Mouse (Mus musculus): ENCODE results near the gene Tpmt. TPM values are rescaled to one million over a fixed set of nuclear protein-coding genes. Genes with fewer than 3 reads are reported as not detected.

Gene Tpmt
- total and polyA plus RNA-seq, 3 experiments, result 1.6 to 3.6 (median 3.1) TPM

DNA sequence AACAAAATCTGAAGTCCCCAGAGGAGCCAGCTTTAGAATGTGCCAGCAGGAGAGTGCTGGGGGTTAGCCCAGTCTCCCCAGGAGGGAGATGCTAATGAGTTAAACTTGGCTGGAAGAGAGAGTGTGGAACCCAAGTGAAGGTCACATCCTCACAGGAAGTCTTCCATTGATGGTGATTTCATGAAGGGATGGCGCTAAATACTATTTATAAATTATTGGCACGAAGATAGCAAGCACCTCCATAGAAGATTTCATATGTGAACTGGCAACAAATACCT, 51.3 kb downstream of the Tpmt start:
- no peak overlapping the region for H3K4me3 ChIP-seq (replicated peaks in 1 of 3; ENCODE audit: low read depth in 2 of 3, low read length in 2 of 3, poor library complexity in 1 of 3)
- dilution Hi-C loops (cut with MboI; ENCODE audit: extremely low pct_ligation_motif_present, extremely low pct_unique_long_range_greater_than_20kb, low sequenced_read_pairs), result no loop called here
- in situ Hi-C loops (cut with MboI; ENCODE audit: low pct_ligation_motif_present, low pct_unique_long_range_greater_than_20kb, low sequenced_read_pairs), result no loop called here
- H3K36me3 ChIP-seq (replicated peaks in 1 of 2; ENCODE audit: control insufficient read depth in 1 of 2, insufficient read depth in 1 of 2, low read length in 1 of 2), result no peaks in the 10 kb centered on the region
- no peak for DNase-seq (ENCODE audit: extremely low read depth)
- H3K79me2 ChIP-seq (replicated peaks; ENCODE audit: control insufficient read depth, extremely low read depth, insufficient read depth, poor library complexity, severe bottlenecking), result no peaks in the 10 kb centered on the region
- H3K27me3 ChIP-seq (replicated peaks), result no peaks in the 10 kb centered on the region
- no peak overlapping the region for H3K27ac ChIP-seq (ENCODE audit: insufficient read depth, low read depth)
- no peaks in the 10 kb centered on the region for H3K9me3 ChIP-seq (replicated peaks; ENCODE audit: low read length)
- H3K4me1 ChIP-seq (ENCODE audit: control insufficient read depth in 1 of 2, insufficient read depth in 2 of 2), result peaks cover 0 to 9% of the 10 kb centered on the region in 2 experiments; a peak in 3 of 4 replicates
- no peak overlapping the region for H3K4me2 ChIP-seq (ENCODE audit: insufficient read depth, low read depth, poor library complexity, severe bottlenecking)
- H3K9ac ChIP-seq (ENCODE audit: insufficient read depth, low read depth), result no peak overlapping the region
- TF ChIP-seq UBTF (IDR thresholded peaks at IDR 0.05; ENCODE audit: low read depth, low read length) (no peak), RCOR1 (conservative IDR thresholded peaks at IDR 0.05; ENCODE audit: low read depth, low read length) (no peak), MAZ (IDR thresholded peaks at IDR 0.05; ENCODE audit: low read depth, low read length) (no peak), USF1 (IDR thresholded peaks at IDR 0.05; ENCODE audit: low read depth, low read length) (no peak), SMC3 (IDR thresholded peaks at IDR 0.05; ENCODE audit: low read depth, low read length) (no peak), ELF1 (IDR thresholded peaks at IDR 0.05; ENCODE audit: low read depth, low read length) (no peak), SIN3A (IDR thresholded peaks at IDR 0.05; ENCODE audit: low read length) (no peak), MAX (IDR thresholded peaks at IDR 0.05; ENCODE audit: low read length) (no peak), JUN (IDR thresholded peaks at IDR 0.05; ENCODE audit: insufficient read depth, low read depth, low read length) (no peak), ZMIZ1 (IDR thresholded peaks at IDR 0.05; ENCODE audit: low read depth, low read length) (no peak), ETS1 (conservative IDR thresholded peaks at IDR 0.05; ENCODE audit: low read depth, low read length) (no peak), ZNF384 (IDR thresholded peaks at IDR 0.05; ENCODE audit: low read depth, low read length) (no peak), NELFE (IDR thresholded peaks at IDR 0.05; ENCODE audit: low read depth, low read length) (no peak), CHD1 (IDR thresholded peaks at IDR 0.05; ENCODE audit: low read depth, low read length) (no peak)

DNA sequence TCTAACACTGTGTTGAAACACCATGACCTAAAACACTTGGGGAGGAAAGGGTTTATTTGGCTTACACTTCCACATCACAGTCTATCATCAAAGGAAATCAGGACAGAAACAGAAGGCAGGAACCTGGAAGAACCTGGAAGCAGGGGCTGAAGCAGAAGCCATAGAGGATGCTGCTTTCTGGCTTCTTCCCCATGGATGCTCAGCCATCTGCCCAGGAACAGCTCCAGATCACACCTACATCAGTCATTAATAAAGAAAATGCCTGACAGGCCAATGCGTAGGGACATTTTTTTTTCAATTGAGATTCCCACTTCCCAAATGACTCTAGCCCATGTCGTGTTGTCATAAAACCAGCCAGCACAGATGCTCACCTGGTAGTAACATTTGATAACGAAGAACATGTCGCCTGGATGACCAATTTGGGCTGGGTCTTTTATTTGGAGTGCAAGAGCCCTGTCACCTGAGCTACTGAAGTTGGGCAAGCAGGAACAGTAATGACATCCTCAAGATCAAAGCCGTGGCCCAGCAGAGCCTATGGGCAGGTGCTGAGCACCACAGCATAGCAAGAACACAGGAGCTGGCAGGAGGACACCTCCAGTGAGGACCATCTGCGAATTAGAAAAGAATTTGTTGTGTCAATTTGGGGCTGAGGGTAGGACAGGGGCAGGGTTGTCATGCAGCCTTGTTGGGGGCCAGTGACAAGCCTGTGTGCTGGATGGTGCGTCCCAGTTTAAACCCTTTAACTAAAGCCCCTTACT, 51.8 kb downstream of the Tpmt start:
- dilution Hi-C loops (cut with MboI; ENCODE audit: extremely low pct_ligation_motif_present, extremely low pct_unique_long_range_greater_than_20kb, low sequenced_read_pairs), result no loop called here

More for the DNA sequence above, 51.8 kb downstream of the Tpmt start:
- Histone ChIP-seq H3K4me2 (ENCODE audit: insufficient read depth, low read depth, poor library complexity, severe bottlenecking) (no peak overlapping the region), H3K4me3 (replicated peaks in 1 of 3; ENCODE audit: low read depth in 2 of 3, low read length in 2 of 3, poor library complexity in 1 of 3) (no peak overlapping the region), H3K27me3 (replicated peaks) (no peaks in the 10 kb centered on the region), H3K4me1 (ENCODE audit: control insufficient read depth in 1 of 2, insufficient read depth in 2 of 2) (peaks cover 0 to 7% of the 10 kb centered on the region in 2 experiments; a peak in 3 of 4 replicates), H3K36me3 (replicated peaks in 1 of 2; ENCODE audit: control insufficient read depth in 1 of 2, insufficient read depth in 1 of 2, low read length in 1 of 2) (no peaks in the 10 kb centered on the region), H3K79me2 (replicated peaks; ENCODE audit: control insufficient read depth, extremely low read depth, insufficient read depth, poor library complexity, severe bottlenecking) (no peaks in the 10 kb centered on the region), H3K9ac (ENCODE audit: insufficient read depth, low read depth) (no peak overlapping the region), H3K27ac (ENCODE audit: insufficient read depth, low read depth) (no peak overlapping the region), H3K9me3 (replicated peaks; ENCODE audit: low read length) (no peaks in the 10 kb centered on the region)
- no peak for DNase-seq (ENCODE audit: extremely low read depth)
- in situ Hi-C loops (cut with MboI; ENCODE audit: low pct_ligation_motif_present, low pct_unique_long_range_greater_than_20kb, low sequenced_read_pairs), result no loop called here
- no peak for TF ChIP-seq IRF4 (IDR thresholded peaks at IDR 0.05; ENCODE audit: low read depth, low read length)
- TF ChIP-seq JUND (conservative IDR thresholded peaks at IDR 0.05; ENCODE audit: low read depth, low read length), result no peak
- no peak for TF ChIP-seq TCF12 (IDR thresholded peaks at IDR 0.05; ENCODE audit: low read depth, low read length)
- no peak for TF ChIP-seq BHLHE40 (IDR thresholded peaks at IDR 0.05; ENCODE audit: low read depth, low read length)
- TF ChIP-seq ZMIZ1 (IDR thresholded peaks at IDR 0.05; ENCODE audit: low read depth, low read length), result no peak
- no peak for TF ChIP-seq SIN3A (IDR thresholded peaks at IDR 0.05; ENCODE audit: low read length)
- no peak for TF ChIP-seq TBP (conservative IDR thresholded peaks at IDR 0.05; ENCODE audit: low read depth, low read length)

Data from CH12.LX (cell line).